Mouse (Mus musculus): Measurements from ENCODE around the gene Tmem141. TPM values are rescaled to one million over a fixed set of nuclear protein-coding genes. Genes with fewer than 3 reads are reported as not detected.
A peak's percentile ranks its signal among the peaks of the same experiment; 100 is the strongest.

The Tmem141 gene
- total and polyA plus RNA-seq, 3 experiments = 10.9 to 25.3 TPM; not detected in 1

- H3K27ac ChIP-seq (ENCODE audit: control insufficient read depth, low read depth, low read length) = no peak overlapping the region
- peaks cover 0 to 22% of the 10 kb centered on the region in 2 experiments; a peak in 3 of 4 replicates for H3K4me1 ChIP-seq (ENCODE audit: control insufficient read depth in 1 of 2, insufficient read depth in 2 of 2, low read length in 2 of 2)
- no peak for TF ChIP-seq ELF1 (IDR thresholded peaks at IDR 0.05; ENCODE audit: low read depth, low read length)
- 0 out of 2 replicates have a peak, but pooled peaks have one; percentile 8 for TF ChIP-seq MAZ (IDR thresholded peaks at IDR 0.05; ENCODE audit: low read depth, low read length)
- DNase-seq (ENCODE audit: low read depth, low spot score) = no peak
- no peaks in the 10 kb centered on the region for H3K79me2 ChIP-seq (ENCODE audit: control insufficient read depth, insufficient read depth, low read length, poor library complexity)
- peak overlapping the region in 1 of 2 experiments; percentile 84; a peak in 1 of 4 replicates for H3K4me3 ChIP-seq (ENCODE audit: control insufficient read depth in 1 of 2, insufficient read depth in 1 of 2, low read depth in 2 of 2, low read length in 2 of 2)
- H3K9ac ChIP-seq (ENCODE audit: control insufficient read depth, low read depth, low read length, poor library complexity, severe bottlenecking) = no peak overlapping the region
- no peaks in the 10 kb centered on the region for H3K9me3 ChIP-seq (replicated peaks; ENCODE audit: insufficient read depth, low read length)
- H3K36me3 ChIP-seq (ENCODE audit: control insufficient read depth in 1 of 2, insufficient read depth in 2 of 2, low read length in 2 of 2) = peaks cover 0 to 5% of the 10 kb centered on the region in 2 experiments; a peak in 2 of 4 replicates
- H3K27me3 ChIP-seq (ENCODE audit: control insufficient read depth in 1 of 2, insufficient read depth in 2 of 2, low read length in 2 of 2) = no peaks in the 10 kb centered on the region
These were observed 965 bp downstream of the Tmem141 start for GRCm38 (mm10) chr2:25620852-25621228.

- Histone ChIP-seq H3K27ac (ENCODE audit: control insufficient read depth, low read depth, low read length) (no peak overlapping the region), H3K9me3 (replicated peaks; ENCODE audit: insufficient read depth, low read length) (no peaks in the 10 kb centered on the region), H3K36me3 (ENCODE audit: control insufficient read depth in 1 of 2, insufficient read depth in 2 of 2, low read length in 2 of 2) (peaks cover 0 to 5% of the 10 kb centered on the region in 2 experiments; a peak in 2 of 4 replicates), H3K27me3 (ENCODE audit: control insufficient read depth in 1 of 2, insufficient read depth in 2 of 2, low read length in 2 of 2) (no peaks in the 10 kb centered on the region), H3K4me1 (ENCODE audit: control insufficient read depth in 1 of 2, insufficient read depth in 2 of 2, low read length in 2 of 2) (peaks cover 0 to 22% of the 10 kb centered on the region in 2 experiments; a peak in 3 of 4 replicates), H3K79me2 (ENCODE audit: control insufficient read depth, insufficient read depth, low read length, poor library complexity) (no peaks in the 10 kb centered on the region), H3K9ac (ENCODE audit: control insufficient read depth, low read depth, low read length, poor library complexity, severe bottlenecking) (no peak overlapping the region), H3K4me3 (ENCODE audit: control insufficient read depth in 1 of 2, insufficient read depth in 1 of 2, low read depth in 2 of 2, low read length in 2 of 2) (no peak overlapping the region)
- peak; percentile 69 for DNase-seq (ENCODE audit: low read depth, low spot score)
- TF ChIP-seq MYC (IDR thresholded peaks at IDR 0.05; ENCODE audit: low read depth, low read length) (no peak), NELFE (IDR thresholded peaks at IDR 0.05; ENCODE audit: low read depth, low read length) (no peak), HCFC1 (IDR thresholded peaks at IDR 0.05; ENCODE audit: low read depth, low read length) (no peak), ZKSCAN1 (IDR thresholded peaks at IDR 0.05; ENCODE audit: low read depth, low read length) (no peak)
These were observed 1.4 kb downstream of the Tmem141 start for GRCm38 (mm10) chr2:25620386-25620785.

DNA sequence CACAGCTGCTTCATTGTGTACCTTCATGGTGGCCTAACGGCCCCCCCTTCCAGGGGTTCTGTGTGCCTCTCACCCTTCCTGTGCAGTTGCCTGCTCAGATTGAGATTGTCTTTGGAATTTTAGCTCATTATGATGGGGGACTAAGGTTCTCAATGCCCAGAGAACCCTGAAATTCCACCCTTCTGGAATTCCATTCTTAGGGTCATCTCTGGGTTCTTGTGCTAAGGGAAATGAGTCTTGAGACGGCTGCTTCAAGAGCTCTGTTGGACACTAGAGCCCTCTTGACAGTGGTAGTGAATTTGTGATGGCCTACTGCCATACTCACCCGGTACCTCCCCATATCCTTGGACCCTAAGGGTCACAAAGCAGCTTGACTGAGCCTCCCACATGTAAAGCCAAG lies 4.2 kb downstream of the Tmem141 start, which contains the start of gene Ccdc183:
Gene Ccdc183, minus strand, starts transcription at position 101 of the 400 bp plus-strand sequence.
- Histone ChIP-seq H3K27ac (ENCODE audit: control insufficient read depth, low read depth, low read length) (no peak within 1 kb of the TSS), H3K36me3 (ENCODE audit: control insufficient read depth in 1 of 2, insufficient read depth in 2 of 2, low read length in 2 of 2) (peaks cover 0 to 5% of the 10 kb centered on the region in 2 experiments; a peak in 2 of 4 replicates), H3K4me3 (ENCODE audit: control insufficient read depth in 1 of 2, insufficient read depth in 1 of 2, low read depth in 2 of 2, low read length in 2 of 2) (no peak within 1 kb of the TSS), H3K4me1 (ENCODE audit: control insufficient read depth in 1 of 2, insufficient read depth in 2 of 2, low read length in 2 of 2) (peaks cover 0 to 22% of the 10 kb centered on the region in 2 experiments; a peak in 3 of 4 replicates), H3K9me3 (replicated peaks; ENCODE audit: insufficient read depth, low read length) (no peaks in the 10 kb centered on the region), H3K27me3 (ENCODE audit: control insufficient read depth in 1 of 2, insufficient read depth in 2 of 2, low read length in 2 of 2) (no peaks in the 10 kb centered on the region), H3K9ac (ENCODE audit: control insufficient read depth, low read depth, low read length, poor library complexity, severe bottlenecking) (no peak within 1 kb of the TSS), H3K79me2 (ENCODE audit: control insufficient read depth, insufficient read depth, low read length, poor library complexity) (no peaks in the 10 kb centered on the region)
- DNase-seq (ENCODE audit: low read depth, low spot score) = no peak
- TF ChIP-seq NELFE (IDR thresholded peaks at IDR 0.05; ENCODE audit: low read depth, low read length) (no peak), USF2 (IDR thresholded peaks at IDR 0.05; ENCODE audit: borderline replicate concordance in 1 of 2, insufficient read depth in 1 of 2, low read depth in 1 of 2, low read length in 2 of 2) (no peak), TCF12 (IDR thresholded peaks at IDR 0.05; ENCODE audit: low read depth, low read length) (no peak), E2F4 (IDR thresholded peaks at IDR 0.05; ENCODE audit: borderline replicate concordance, low read depth, low read length) (no peak), ZC3H11A (IDR thresholded peaks at IDR 0.05; ENCODE audit: low read depth, low read length) (no peak), ZKSCAN1 (IDR thresholded peaks at IDR 0.05; ENCODE audit: low read depth, low read length) (no peak), POLR2AphosphoS5 (IDR thresholded peaks at IDR 0.05; ENCODE audit: borderline replicate concordance, low read depth, low read length) (no peak), ETS1 (IDR thresholded peaks at IDR 0.05; ENCODE audit: low read depth, low read length) (no peak), JUND (IDR thresholded peaks at IDR 0.05; ENCODE audit: low read depth, low read length) (no peak), MAZ (IDR thresholded peaks at IDR 0.05; ENCODE audit: low read depth, low read length) (no peak), CHD2 (IDR thresholded peaks at IDR 0.05; ENCODE audit: low read length) (no peak), ZMIZ1 (IDR thresholded peaks at IDR 0.05; ENCODE audit: low read depth, low read length) (no peak), RCOR1 (IDR thresholded peaks at IDR 0.05; ENCODE audit: low read depth, low read length) (no peak), CTCF (IDR thresholded peaks at IDR 0.05 in 2 of 3, conservative IDR thresholded peaks at IDR 0.05 in 1 of 3; ENCODE audit: control insufficient read depth in 1 of 3, insufficient read depth in 1 of 3, low read depth in 2 of 3, low read length in 3 of 3, poor library complexity in 1 of 3, severe bottlenecking in 1 of 3) (no peak), POLR2A (IDR thresholded peaks at IDR 0.05; ENCODE audit: control insufficient read depth in 1 of 2, insufficient read depth in 1 of 2, low read depth in 1 of 2, low read length in 2 of 2, poor library complexity in 1 of 2) (no peak), GATA1 (IDR thresholded peaks at IDR 0.05; ENCODE audit: low read depth, low read length) (no peak), ZNF384 (IDR thresholded peaks at IDR 0.05; ENCODE audit: low read depth, low read length) (no peak), TAL1 (IDR thresholded peaks at IDR 0.05; ENCODE audit: low read length) (no peak), UBTF (IDR thresholded peaks at IDR 0.05; ENCODE audit: borderline replicate concordance, insufficient read depth, low read depth, low read length) (no peak), GABPA (IDR thresholded peaks at IDR 0.05; ENCODE audit: low read depth, low read length) (no peak)

Measured in MEL (cell line).